Mouse (Mus musculus): ENCODE data around the gene Spint1.

Gene Spint1

DNA sequence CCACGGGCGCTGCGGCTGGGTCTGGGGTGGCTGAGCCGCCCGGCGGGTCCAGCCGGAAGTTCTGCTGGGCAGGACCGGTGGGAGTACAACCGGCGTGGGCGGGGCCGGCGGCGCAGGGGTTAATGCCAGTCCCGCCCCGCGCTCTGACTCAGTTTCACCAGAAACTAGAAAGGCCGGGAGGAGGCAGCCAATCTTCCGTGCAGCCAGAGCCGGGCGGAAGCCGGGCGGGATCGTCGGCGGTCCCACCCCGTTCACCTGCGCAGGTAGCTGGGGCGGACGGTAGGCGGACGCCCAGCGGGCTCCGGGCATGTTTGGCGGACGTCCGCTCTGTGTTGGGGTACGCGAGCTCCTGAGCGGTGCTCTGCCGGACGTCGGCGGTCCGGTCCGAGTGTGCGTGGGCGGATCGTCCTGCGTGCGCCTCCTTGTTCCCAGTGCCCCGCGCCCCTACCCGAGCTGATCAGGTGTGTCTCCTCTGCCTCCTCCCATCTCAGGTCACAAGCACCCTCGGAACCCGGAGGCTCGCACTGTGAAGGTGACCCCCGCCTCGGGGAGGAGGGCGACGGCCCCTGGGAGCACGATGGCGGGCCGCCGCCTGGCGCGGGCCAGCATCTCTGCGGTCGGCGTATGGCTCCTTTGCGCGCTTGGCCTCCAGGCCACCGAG, at the start of gene Spint1:
Spint1 (plus strand) TSS at position 153 of the 661 bp plus-strand sequence.
- in situ Hi-C loops (cut with MboI, MseI): no loop called here

GRCm38 (mm10) chr2:119189029-119189710, 48.0 kb upstream of the Spint1 start:
- in situ Hi-C loops (cut with MboI, MseI): no loop called here

- in situ Hi-C loops (cut with MboI, MseI): no loop called here
Observed at GRCm38 (mm10) chr2:119190969-119191368, 46.2 kb upstream of the Spint1 start.

GRCm38 (mm10) chr2:119194140-119194539, 43.0 kb upstream of the Spint1 start:
- in situ Hi-C loops (cut with MboI, MseI): no loop called here

DNA sequence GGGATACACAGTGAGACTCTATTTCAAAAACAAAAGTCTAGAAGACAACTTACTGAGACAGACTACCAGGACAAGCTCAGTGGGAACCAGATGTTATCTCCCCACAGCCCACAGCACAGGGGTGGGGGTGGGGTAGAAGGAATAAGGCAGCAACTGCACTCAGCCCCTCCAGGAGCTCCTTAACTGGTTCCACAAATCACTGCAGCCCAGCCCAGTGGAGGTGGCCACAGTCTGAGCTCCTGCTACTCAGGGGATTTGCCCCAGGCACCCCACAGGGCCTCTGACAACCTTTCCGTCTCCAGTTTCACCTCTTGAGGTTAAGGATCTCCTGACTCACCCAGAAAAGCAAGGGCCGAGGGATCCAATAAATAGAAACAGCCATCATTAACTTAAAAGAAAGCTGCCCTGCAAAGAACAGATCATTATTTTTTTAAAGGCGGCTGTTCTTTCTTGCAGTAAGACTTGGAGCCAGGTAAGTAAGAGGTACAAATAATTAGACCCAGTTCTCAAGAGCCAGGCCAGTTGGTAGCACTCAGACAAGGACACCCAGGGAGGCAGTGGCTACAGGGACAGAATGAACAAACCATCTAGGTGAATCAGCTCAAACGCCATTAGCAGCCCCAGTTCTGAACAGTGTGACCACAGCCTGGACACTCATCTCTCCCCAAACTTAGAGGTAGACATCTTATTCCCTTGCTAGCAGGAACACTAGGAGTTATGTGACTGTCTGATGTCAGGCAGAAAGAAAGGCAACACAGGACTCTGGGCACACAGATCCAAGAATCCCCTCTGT, 40.6 kb upstream of the Spint1 start:
- in situ Hi-C loops (cut with MboI, MseI): no loop called here

- in situ Hi-C loops (cut with MboI, MseI): no loop called here
Observed at GRCm38 (mm10) chr2:119197493-119197892, 39.7 kb upstream of the Spint1 start.

DNA sequence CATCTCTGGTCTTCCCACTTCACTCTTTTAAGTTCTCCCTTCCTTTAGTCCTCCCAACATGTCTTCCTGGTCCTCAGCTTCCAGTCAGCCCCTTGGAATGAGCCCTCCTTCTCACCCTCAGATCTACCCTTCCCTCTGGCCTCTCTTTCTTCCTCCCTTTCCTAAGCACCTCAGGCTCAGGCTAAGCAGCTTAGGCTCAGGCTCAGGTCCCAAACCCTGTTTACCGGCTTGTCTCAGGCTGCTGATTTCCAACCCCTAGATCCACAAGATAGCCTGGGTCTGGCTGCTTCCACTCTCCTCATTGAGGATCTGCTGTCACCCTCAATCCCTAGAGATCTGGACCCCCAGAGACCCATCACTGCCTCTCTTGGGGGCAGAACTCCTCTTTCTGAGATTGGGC, 39.1 kb upstream of the Spint1 start:
- in situ Hi-C loops (cut with MboI, MseI): no loop called here

GRCm38 (mm10) chr2:119198934-119199333, 38.2 kb upstream of the Spint1 start:
- in situ Hi-C loops (cut with MboI, MseI): no loop called here

DNA sequence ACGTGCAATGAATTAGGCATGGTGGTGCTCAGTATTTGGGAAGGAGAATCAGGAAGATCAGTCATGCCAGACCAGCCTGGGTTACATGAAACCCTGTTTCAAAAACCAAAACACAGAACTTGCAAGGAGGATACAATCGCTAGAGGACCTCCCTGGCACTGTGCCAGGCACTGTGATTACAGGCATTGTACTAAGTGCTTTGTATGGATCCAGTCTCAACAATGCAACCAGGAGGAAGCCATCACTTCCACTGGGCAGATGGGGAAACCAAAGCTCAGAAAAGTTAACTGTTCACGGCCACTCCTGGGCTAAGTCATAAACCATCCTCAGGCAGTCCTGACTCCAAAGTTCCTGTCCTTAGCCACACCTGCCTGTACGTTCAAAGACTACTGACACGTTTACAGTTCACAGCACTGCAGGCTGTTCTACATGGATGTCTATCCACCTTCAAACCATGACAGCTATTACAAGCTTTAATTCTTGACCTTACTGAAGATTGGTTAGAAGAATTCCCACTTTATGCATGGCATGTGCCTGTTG, 34.2 kb upstream of the Spint1 start:
- in situ Hi-C loops (cut with MboI, MseI): no loop called here

DNA sequence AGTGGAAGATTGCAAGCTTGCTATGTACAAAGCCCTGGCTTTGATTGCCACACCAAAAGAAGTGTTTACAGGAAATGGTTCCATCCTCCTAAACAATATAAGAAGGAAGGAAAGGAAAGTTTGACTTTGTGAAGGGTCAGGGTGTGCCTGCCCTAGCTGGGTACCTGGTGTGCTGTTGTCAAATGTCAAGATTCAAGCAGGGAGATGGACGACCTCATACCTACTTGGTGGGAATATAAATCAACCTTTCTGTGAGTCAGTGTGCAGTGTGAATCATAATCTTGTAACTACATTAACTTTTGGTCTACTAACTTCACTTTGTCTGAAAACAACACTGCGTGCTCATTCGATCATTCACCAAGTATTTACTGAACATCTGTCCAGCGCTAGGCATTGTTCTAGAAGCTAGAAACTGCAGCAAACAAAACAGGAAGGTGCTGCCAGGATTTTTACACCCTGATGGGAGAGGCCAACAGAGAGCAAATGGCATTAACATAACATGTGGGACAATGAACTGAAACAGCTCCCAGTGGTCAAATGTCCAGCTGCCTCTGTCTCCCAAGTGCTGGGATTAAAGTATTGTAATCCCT, 33.2 kb upstream of the Spint1 start:
- in situ Hi-C loops (cut with MboI, MseI): no loop called here

GRCm38 (mm10) chr2:119207961-119208343, 29.2 kb upstream of the Spint1 start:
- in situ Hi-C loops (cut with MboI, MseI): loop anchor here (5.0 kb wide), 1 partner anchor 79 kb away; the partner anchor contains the start of gene Vps18

- in situ Hi-C loops (cut with MboI, MseI): loop anchor here (5.0 kb wide), 1 partner anchor 79 kb away; the partner anchor contains the start of gene Vps18
Observed at GRCm38 (mm10) chr2:119208344-119209175, 28.6 kb upstream of the Spint1 start, which contains the start of the genes Zfyve19 and Dnajc17. TSS of gene Zfyve19 (plus strand) at chr2:119208617. TSS of gene Dnajc17 (minus strand) at chr2:119208795.

DNA sequence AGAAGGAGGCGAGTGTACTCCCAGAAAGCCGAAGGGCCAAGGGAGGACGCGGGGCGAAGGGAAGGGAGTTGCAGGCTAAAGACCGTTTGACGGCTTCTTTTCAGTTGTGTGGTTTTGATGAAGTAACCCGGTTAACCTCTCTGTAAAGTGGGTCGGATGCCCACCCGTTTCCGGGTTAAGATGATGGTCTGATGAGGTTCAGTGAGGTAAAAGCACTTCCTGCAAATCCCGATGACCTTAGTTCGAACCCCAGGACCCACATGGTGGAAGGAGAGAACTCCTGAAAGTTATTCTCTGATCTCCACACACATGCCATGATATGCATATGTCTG, 28.0 kb upstream of the Spint1 start:
- in situ Hi-C loops (cut with MboI, MseI): loop anchor here (5.0 kb wide), 1 partner anchor 78 kb away; the partner anchor contains the start of gene Vps18

DNA sequence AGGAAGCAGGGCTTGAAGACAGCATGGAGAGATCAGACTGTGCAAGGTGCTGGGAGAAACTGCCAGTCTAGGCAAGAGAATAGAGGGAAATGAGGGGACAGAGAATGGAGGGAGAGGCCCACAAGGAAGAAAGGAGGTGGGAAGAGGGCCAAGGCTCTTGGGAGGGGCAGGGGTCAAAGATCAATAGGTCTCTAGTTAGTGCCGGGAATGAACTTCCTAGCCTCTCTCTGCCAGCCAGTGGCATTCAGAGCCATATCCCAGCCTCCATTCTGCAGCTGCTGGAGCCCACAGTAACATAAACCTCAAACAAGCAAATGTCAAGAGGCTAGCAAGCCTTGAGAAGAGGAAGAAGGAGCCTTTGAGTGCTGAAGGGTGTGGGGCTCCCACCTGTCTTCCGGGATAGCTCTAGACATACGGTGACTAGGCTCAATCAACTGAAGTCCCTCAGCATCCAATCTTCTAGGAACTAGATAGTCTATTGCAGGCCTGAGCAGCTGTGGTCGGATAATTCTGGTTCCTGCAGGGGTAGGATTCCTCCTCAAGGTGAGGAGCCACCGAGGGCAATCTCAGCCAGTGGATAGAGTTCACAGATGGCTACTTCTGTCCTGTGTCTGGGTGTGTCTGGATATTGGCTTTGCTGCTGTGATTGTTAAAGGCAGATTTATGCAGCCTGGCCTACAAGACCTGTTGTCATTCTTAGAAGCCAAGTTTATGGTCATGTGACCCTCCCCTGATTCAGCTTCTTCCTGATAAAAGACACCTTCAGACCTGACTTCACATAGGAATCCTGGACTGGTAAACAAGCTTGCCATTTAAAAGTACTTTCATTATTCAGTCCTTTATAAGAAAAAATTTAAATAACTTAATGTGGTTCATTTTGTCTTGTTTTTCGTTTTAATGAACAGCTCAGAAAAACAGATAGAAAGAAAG, 7.1 kb upstream of the Spint1 start, which contains the start of gene Ppp1r14d:
Ppp1r14d (minus strand) TSS at position 132 of the 930 bp plus-strand sequence.
- in situ Hi-C loops (cut with MboI, MseI): loop anchor here (5.0 kb wide), 1 partner anchor 817 kb away; no protein-coding TSS in a partner anchor

DNA sequence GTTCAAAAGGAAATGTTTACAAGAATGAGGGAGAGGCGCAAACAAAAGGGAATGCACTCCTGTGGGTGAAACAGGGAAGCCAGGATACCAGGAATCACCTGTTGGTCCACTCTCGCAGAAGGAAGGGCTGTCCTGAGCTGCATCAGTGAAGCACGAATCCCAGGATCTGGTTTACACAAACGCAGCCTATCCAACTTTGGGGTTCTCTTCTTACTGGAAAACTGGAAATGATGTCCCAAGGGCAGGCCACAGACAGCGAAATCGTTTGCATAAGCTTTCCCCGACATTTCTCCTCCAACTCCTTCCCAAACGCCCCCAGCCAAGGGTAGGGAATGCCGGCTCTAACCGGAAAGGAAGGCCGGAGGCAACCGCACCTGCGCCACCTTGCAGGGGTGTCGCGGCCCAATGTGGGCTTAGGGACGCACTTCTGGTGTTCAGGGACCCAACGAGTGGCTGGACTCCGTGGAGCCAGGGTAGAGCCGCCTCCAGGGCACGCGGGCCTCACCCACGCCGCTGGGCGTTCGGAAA, 416 bp upstream of the Spint1 start:
- in situ Hi-C loops (cut with MboI, MseI): no loop called here

DNA sequence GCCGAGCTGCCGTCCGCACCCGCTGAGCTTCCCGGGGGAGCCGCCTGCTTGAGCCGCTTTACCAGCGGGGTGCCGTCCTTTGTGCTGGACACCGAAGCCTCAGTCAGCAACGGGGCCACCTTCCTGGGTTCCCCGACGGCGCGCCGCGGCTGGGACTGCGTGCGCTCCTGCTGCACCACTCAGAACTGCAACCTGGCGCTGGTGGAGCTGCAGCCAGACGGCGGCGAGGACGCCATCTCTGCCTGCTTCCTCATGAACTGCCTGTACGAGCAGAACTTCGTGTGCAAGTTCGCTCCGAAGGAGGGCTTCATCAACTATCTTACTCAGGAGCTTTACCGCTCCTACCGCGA, 684 bp downstream of the Spint1 start:
- in situ Hi-C loops (cut with MboI, MseI): no loop called here

DNA sequence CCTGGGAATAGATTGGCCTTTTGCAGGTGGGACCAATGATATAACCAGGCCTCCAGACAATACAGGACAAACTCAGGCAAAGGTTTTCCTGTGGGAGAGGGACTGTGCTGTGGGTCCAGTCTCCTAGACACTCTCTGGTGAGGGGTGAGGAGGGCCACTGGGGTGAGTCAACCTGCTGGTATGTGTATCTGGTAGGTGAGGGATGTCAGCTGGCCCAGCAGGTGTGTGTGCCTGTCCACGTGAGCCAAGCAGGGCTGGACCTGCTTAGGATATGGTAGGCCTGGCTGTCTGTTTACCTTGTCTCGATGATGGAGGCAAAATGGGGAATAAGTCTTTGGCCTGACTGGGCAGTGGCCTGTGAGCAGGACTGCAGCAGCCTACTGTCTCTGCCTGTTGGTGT, 1.5 kb downstream of the Spint1 start:
- in situ Hi-C loops (cut with MboI, MseI): no loop called here

GRCm38 (mm10) chr2:119240075-119240818, 3.1 kb downstream of the Spint1 start:
- in situ Hi-C loops (cut with MboI, MseI): no loop called here

GRCm38 (mm10) chr2:119240819-119241186, 3.6 kb downstream of the Spint1 start:
- in situ Hi-C loops (cut with MboI, MseI): no loop called here
